Mouse (Mus musculus) ES-E14 (cell line): ENCODE measurements at regions not wholly inside any gene's neighbourhood (a gene's known extent, or its start where the extent isn't known, plus 50 kb on each side); places are given as distances from the start of the nearest gene placed in this dataset.

Source experiments
- DNase-seq: peaks from one replicate; pipeline ENCODE4 v3.0.0-alpha.2; 2013; ENCODE audit warnings: low read depth, low spot score
- H3K27ac ChIP-seq: 2 replicates; pipeline ENCODE4 v1.5.1; 2012; ENCODE audit warnings: low read depth, mild to moderate bottlenecking, low read length, moderate library complexity, mixed read lengths; ENCODE audit not compliant: poor library complexity, insufficient read depth, severe bottlenecking
- H3K36me3 ChIP-seq: 2 replicates; pipeline ENCODE4 v1.6.1; 2012; ENCODE audit warnings: mild to moderate bottlenecking, low read length, moderate library complexity, mixed read lengths; ENCODE audit not compliant: control insufficient read depth, poor library complexity, insufficient read depth, severe bottlenecking
- H3K4me1 ChIP-seq, 2 experiments: fragments of 150-350 bp in 1 of 2; sonication (generic) in 1 of 2; 2 replicates each; pipeline ENCODE4 v1.6.1; 2012; ENCODE audit warnings: low read length in 2 of 2, mild to moderate bottlenecking in 1 of 2, mixed read lengths in 1 of 2; ENCODE audit not compliant: control insufficient read depth in 2 of 2, insufficient read depth in 2 of 2, poor library complexity in 1 of 2
- H3K4me3 ChIP-seq, 2 experiments: fragments of 150-350 bp in 1 of 2; sonication (generic) in 1 of 2; 2 replicates each; pipeline ENCODE4 v1.5.1; 2012; ENCODE audit warnings: low read length in 2 of 2, low read depth in 1 of 2, mild to moderate bottlenecking in 1 of 2, mixed read lengths in 1 of 2; ENCODE audit not compliant: insufficient read depth in 1 of 2, poor library complexity in 1 of 2, severe bottlenecking in 1 of 2
- H3K9ac ChIP-seq: 2 replicates; pipeline ENCODE4 v1.6.1; 2012; ENCODE audit warnings: low read depth, mild to moderate bottlenecking, low read length, mixed read lengths; ENCODE audit not compliant: poor library complexity, insufficient read depth, severe bottlenecking
- H3K9me3 ChIP-seq: fragments of 150-350 bp; sonication (generic); 2 replicates; pipeline ENCODE4 v1.6.1; 2012; ENCODE audit warnings: low read depth, mild to moderate bottlenecking, low read length; ENCODE audit not compliant: control insufficient read depth, insufficient read depth
- CHD2 ChIP-seq: IDR thresholded peaks from 2 replicates; pipeline ENCODE4 v1.6.1; 2014; ENCODE audit warnings: mild to moderate bottlenecking, low read depth, low read length, inconsistent platforms
- HCFC1 ChIP-seq: IDR thresholded peaks from 2 replicates; pipeline ENCODE4 v1.6.1; 2012; ENCODE audit warnings: low read length, inconsistent platforms, borderline replicate concordance; ENCODE audit not compliant: insufficient read depth
- MAFK ChIP-seq: IDR thresholded peaks from 2 replicates; pipeline ENCODE4 v1.6.1; 2014; ENCODE audit warnings: mild to moderate bottlenecking, low read depth, low read length, inconsistent platforms; ENCODE audit not compliant: insufficient read depth
- ZC3H11A ChIP-seq: IDR thresholded peaks from 2 replicates; pipeline ENCODE4 v1.6.1; 2012; ENCODE audit warnings: low read depth, mild to moderate bottlenecking, inconsistent platforms, low read length, borderline replicate concordance
- ZNF384 ChIP-seq: IDR thresholded peaks from 2 replicates; pipeline ENCODE4 v1.6.1; 2012; ENCODE audit warnings: low read depth, low read length, inconsistent platforms
- in situ Hi-C, 2 experiments: fragments of 600-800 bp; cut with MboI; formaldehyde crosslinking; loops; one replicate each; pipeline ENCODE4 v1.15.1; 2025; ENCODE audit warnings: low sequenced_read_pairs in 2 of 2, inconsistent platforms in 1 of 2; ENCODE audit not compliant: unreplicated experiment in 2 of 2

DNA sequence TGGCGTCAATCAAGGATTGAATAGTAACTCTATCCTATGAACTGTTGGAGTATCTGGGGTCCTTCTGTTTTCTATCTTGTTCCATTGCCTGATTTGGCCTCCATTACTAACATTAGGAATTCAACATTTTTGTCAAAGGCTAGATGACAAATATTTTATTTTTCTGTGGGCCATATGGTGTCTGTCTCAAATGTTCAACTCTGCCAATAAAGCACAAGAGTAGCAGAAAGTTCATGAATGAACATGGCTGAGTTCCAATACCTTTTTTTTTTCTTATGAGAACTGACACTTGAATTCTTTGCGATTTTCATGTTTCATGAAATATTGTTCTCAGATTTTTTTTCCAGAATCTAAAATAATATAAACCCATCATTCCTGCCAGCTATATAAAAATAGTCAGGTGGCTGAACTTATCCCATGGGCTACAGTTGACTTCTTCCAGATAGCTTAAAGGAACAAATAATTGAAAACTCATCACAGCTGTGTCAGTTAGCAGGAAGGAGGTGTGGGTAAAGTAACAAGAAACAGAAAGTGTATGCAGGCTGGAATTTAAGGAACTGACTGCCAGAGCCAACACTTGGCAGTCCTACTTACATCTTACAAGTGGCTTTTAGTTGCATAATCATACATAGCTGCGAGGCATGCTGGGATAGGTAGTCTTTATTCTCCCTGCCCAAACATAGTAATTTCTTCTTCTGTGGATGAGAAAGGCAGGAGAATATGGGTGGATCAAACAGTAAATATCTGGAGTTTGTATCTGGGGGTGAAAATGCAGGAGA lies 469.8 kb downstream of the Bckdhb start:
- Histone ChIP-seq H3K4me1 (no peaks in the 10 kb centered on the region), H3K9ac (no peak overlapping the region), H3K36me3 (no peaks in the 10 kb centered on the region), H3K27ac (no peak overlapping the region), H3K4me3 (no peak overlapping the region), H3K9me3 (no peaks in the 10 kb centered on the region)
- TF ChIP-seq MAFK: no peak
- TF ChIP-seq CHD2: no peak
- TF ChIP-seq HCFC1: no peak
- TF ChIP-seq ZNF384: no peak
- TF ChIP-seq ZC3H11A: no peak
- no peak for DNase-seq
- in situ Hi-C loops: no loop called here

- H3K4me3 ChIP-seq: no peak overlapping the region
- no peaks in the 10 kb centered on the region for H3K9me3 ChIP-seq
- H3K36me3 ChIP-seq: no peaks in the 10 kb centered on the region
- TF ChIP-seq ZNF384 (no peak), ZC3H11A (no peak), HCFC1 (no peak), MAFK (no peak), CHD2 (no peak)
- H3K27ac ChIP-seq: no peak overlapping the region
- in situ Hi-C loops: no loop called here
- DNase-seq: no peak
- no peaks in the 10 kb centered on the region for H3K4me1 ChIP-seq
- H3K9ac ChIP-seq: no peak overlapping the region
These were observed 474.5 kb downstream of the Bckdhb start for GRCm38 (mm10) chr9:84399481-84399880.

DNA sequence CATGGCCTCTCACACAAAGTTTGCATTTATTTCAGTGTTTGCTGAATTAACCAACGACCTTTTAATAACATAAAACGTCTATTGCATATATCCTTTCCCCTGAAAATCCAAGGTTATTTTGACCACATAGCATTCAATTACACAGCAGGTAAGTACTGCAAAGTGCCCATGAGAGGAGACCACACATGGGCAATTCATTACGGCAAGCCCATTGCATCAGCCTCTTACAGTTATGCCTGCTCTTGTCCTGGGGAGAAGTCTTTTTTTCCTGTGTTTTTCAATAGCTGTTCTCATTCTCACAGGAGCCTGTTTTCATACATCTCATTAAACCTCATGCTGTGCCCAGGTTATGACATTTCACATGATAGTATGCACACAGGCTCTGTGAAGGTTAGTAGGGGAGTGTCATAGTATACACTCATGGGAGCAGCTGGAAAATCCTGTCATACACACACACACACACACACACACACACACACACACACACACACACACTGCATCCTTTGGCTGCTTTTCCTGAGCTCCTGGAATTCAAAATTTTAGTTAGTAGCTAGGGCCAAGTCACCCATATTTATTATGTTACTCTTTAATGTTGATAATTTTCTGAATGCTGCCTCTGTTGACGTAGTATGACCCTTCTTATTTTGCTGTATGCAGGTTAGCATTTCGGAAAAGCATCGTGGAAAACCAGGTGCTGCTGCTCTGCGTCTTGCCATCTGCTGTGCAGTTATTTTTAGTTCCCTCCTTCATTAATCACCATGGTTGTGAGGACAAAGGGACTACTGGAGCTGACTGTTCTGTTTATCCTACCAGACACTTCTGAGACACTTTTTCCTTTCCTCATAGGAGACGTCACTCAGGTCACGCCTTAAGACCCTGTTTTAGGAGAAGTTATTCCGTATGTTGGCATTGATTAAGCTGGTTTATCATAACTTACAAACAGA lies 483.6 kb downstream of the Bckdhb start:
- H3K4me3 ChIP-seq: no peak overlapping the region
- H3K9me3 ChIP-seq: no peaks in the 10 kb centered on the region
- no peak overlapping the region for H3K27ac ChIP-seq
- in situ Hi-C loops: no loop called here
- no peak for DNase-seq
- TF ChIP-seq CHD2 (no peak), HCFC1 (no peak), MAFK (no peak), ZC3H11A (no peak), ZNF384 (no peak)
- no peak overlapping the region for H3K9ac ChIP-seq
- H3K4me1 ChIP-seq: no peaks in the 10 kb centered on the region
- no peaks in the 10 kb centered on the region for H3K36me3 ChIP-seq
